Mouse (Mus musculus) intestine, postnatal 0 days (tissue): Measurements from ENCODE around the gene Dpep1. TPM values are rescaled to one million over a fixed set of nuclear protein-coding genes. Genes with fewer than 3 reads are reported as not detected.

Source experiments
- ATAC-seq: fragments of 200-750 bp; cut with Nextera tagmentation; 2 replicates; pipeline ENCODE4 v1.8.0; 2017; ENCODE audit warnings: mild to moderate bottlenecking, moderate TSS enrichment, moderate library complexity
- H3K27ac ChIP-seq: fragments of 300-500 bp; sonication (generic); 2 replicates; pipeline ENCODE4 v1.5.1; 2014; ENCODE audit warnings: mild to moderate bottlenecking, low read depth, low read length, moderate library complexity
- H3K27me3 ChIP-seq: fragments of 300-500 bp; sonication (generic); replicated peaks from 2 replicates; pipeline ENCODE4 v1.6.1; 2014; ENCODE audit warnings: low read length, mixed read lengths; ENCODE audit not compliant: control insufficient read depth, insufficient read depth
- H3K36me3 ChIP-seq: fragments of 300-500 bp; sonication (generic); 2 replicates; pipeline ENCODE4 v1.6.1; 2014; ENCODE audit warnings: mild to moderate bottlenecking, moderate library complexity; ENCODE audit not compliant: control insufficient read depth, insufficient read depth
- H3K4me1 ChIP-seq: fragments of 300-500 bp; sonication (generic); replicated peaks from 2 replicates; pipeline ENCODE4 v1.6.1; 2014; ENCODE audit warnings: antibody characterized with exemption, low read length, mixed read lengths; ENCODE audit not compliant: control insufficient read depth, insufficient read depth
- H3K4me2 ChIP-seq: fragments of 300-500 bp; sonication (generic); replicated peaks from 2 replicates; pipeline ENCODE4 v1.6.1; 2014; ENCODE audit warnings: low read depth, mild to moderate bottlenecking, moderate library complexity
- H3K4me3 ChIP-seq: fragments of 300-500 bp; sonication (generic); 2 replicates; pipeline ENCODE4 v1.5.1; 2014; ENCODE audit warnings: low read depth, low read length
- H3K9ac ChIP-seq: fragments of 300-500 bp; sonication (generic); 2 replicates; pipeline ENCODE4 v1.6.1; 2014; ENCODE audit warnings: mild to moderate bottlenecking, low read depth, low read length
- H3K9me3 ChIP-seq: fragments of 300-500 bp; sonication (generic); 2 replicates; pipeline ENCODE4 v1.6.1; 2016; ENCODE audit warnings: mixed run types; ENCODE audit not compliant: control insufficient read depth
- CTCF ChIP-seq: sonication (generic); IDR thresholded peaks from 2 replicates; pipeline ENCODE4 v1.5.1; 2016; ENCODE audit warnings: low read depth, mild to moderate bottlenecking, control low read depth, antibody characterized with exemption, moderate library complexity
- WGBS: fragments of 180-500 bp; shearing (Covaris S2); extraction: QIAGEN DNeasy Blood & Tissue Kit; methylation state at CpG from one replicate; pipeline ENCODE4 v1.1.7; 2014; 5-methylcytosine and 5-hydroxymethylcytosine counted together
- polyA plus RNA-seq: library from polyadenylated mRNA; unstranded; fragments of >200 nt; fragmentation: Nextera tagmentation; extraction: Ambion mirVana; gene quantifications from 2 replicates; pipeline ENCODE4 v1.2.1, GENCODE M21; 2015

The Dpep1 gene
- polyA plus RNA-seq, 1 experiment from 2014 or later: 32.7 TPM

GRCm38 (mm10) chr8:123242107-123242923, 56.3 kb downstream of the Dpep1 start:
- 78% methylated on average over 7 of the region's 7 CpGs for WGBS
- Histone ChIP-seq H3K27ac (no peak overlapping the region), H3K36me3 (peaks cover 37% of the 10 kb centered on the region), H3K4me2 (no peak overlapping the region), H3K9ac (no peak overlapping the region), H3K27me3 (no peaks in the 10 kb centered on the region), H3K4me3 (no peak overlapping the region), H3K9me3 (no peaks in the 10 kb centered on the region), H3K4me1 (no peaks in the 10 kb centered on the region)
- TF ChIP-seq CTCF: no peak
- no peak for ATAC-seq

GRCm38 (mm10) chr8:123243053-123243452, 57.0 kb downstream of the Dpep1 start:
- no peak overlapping the region for H3K9ac ChIP-seq
- H3K9me3 ChIP-seq: no peaks in the 10 kb centered on the region
- no peak overlapping the region for H3K4me2 ChIP-seq
- 68% methylated on average over 11 of the region's 11 CpGs for WGBS
- TF ChIP-seq CTCF: peak; percentile 52
- no peak for ATAC-seq
- no peaks in the 10 kb centered on the region for H3K4me1 ChIP-seq
- no peak overlapping the region for H3K4me3 ChIP-seq
- no peak overlapping the region for H3K27ac ChIP-seq
- peaks cover 45% of the 10 kb centered on the region for H3K36me3 ChIP-seq
- H3K27me3 ChIP-seq: no peaks in the 10 kb centered on the region

- peaks cover 58% of the 10 kb centered on the region for H3K36me3 ChIP-seq
- TF ChIP-seq CTCF: no peak
- no peak overlapping the region for H3K4me2 ChIP-seq
- H3K27me3 ChIP-seq: no peaks in the 10 kb centered on the region
- WGBS: 94% methylated on average over 4 of the region's 4 CpGs
- no peak for ATAC-seq
- no peak overlapping the region for H3K9ac ChIP-seq
- H3K9me3 ChIP-seq: no peaks in the 10 kb centered on the region
- H3K27ac ChIP-seq: no peak overlapping the region
- H3K4me1 ChIP-seq: no peaks in the 10 kb centered on the region
- no peak overlapping the region for H3K4me3 ChIP-seq
Measured at GRCm38 (mm10) chr8:123244382-123244781, 58.3 kb downstream of the Dpep1 start.

GRCm38 (mm10) chr8:123245543-123245942, 59.5 kb downstream of the Dpep1 start:
- H3K36me3 ChIP-seq: peaks cover 63% of the 10 kb centered on the region
- TF ChIP-seq CTCF: no peak
- no peak for ATAC-seq

GRCm38 (mm10) chr8:123247748-123248147, 61.7 kb downstream of the Dpep1 start:
- no peak for ATAC-seq
- no peaks in the 10 kb centered on the region for H3K27me3 ChIP-seq
- TF ChIP-seq CTCF: no peak
- peaks cover 61% of the 10 kb centered on the region for H3K36me3 ChIP-seq
- H3K9ac ChIP-seq: no peak overlapping the region
- WGBS: 97% methylated on average over 6 of the region's 6 CpGs
- no peak overlapping the region for H3K4me3 ChIP-seq
- no peak overlapping the region for H3K27ac ChIP-seq
- H3K4me2 ChIP-seq: no peak overlapping the region
- H3K4me1 ChIP-seq: no peaks in the 10 kb centered on the region
- no peaks in the 10 kb centered on the region for H3K9me3 ChIP-seq

More at GRCm38 (mm10) chr8:123245543-123245942, 59.5 kb downstream of the Dpep1 start:
- 87% methylated on average over 12 of the region's 12 CpGs for WGBS
- no peak overlapping the region for H3K4me2 ChIP-seq
- H3K27me3 ChIP-seq: no peaks in the 10 kb centered on the region
- H3K27ac ChIP-seq: no peak overlapping the region
- H3K9me3 ChIP-seq: no peaks in the 10 kb centered on the region
- H3K4me1 ChIP-seq: no peaks in the 10 kb centered on the region
- H3K4me3 ChIP-seq: no peak overlapping the region
- no peak overlapping the region for H3K9ac ChIP-seq

GRCm38 (mm10) chr8:123248596-123248995, 62.6 kb downstream of the Dpep1 start:
- no peak for ATAC-seq
- no peaks in the 10 kb centered on the region for H3K4me1 ChIP-seq
- no peak overlapping the region for H3K4me3 ChIP-seq
- no peak overlapping the region for H3K27ac ChIP-seq
- no peaks in the 10 kb centered on the region for H3K27me3 ChIP-seq
- no peak overlapping the region for H3K9ac ChIP-seq
- no peak for TF ChIP-seq CTCF
- no peak overlapping the region for H3K4me2 ChIP-seq
- peaks cover 60% of the 10 kb centered on the region for H3K36me3 ChIP-seq
- WGBS: 91% methylated on average over 8 of the region's 8 CpGs
- no peaks in the 10 kb centered on the region for H3K9me3 ChIP-seq
